Mouse (Mus musculus) heart, postnatal 0 days (tissue): ENCODE data around the gene Tmem248.
"Not testable (repeated sequence)": the region's sequence is repeated elsewhere in the genome, so short reads cannot be mapped to it uniquely, and the experiment has no call there.

ENCODE experiments used
- CTCF ChIP-seq: IDR thresholded peaks from 2 replicates; pipeline ENCODE4 v1.5.1; 2016; ENCODE audit warnings: antibody characterized with exemption, control low read depth, low read depth
- EP300 ChIP-seq: IDR thresholded peaks from 2 replicates; pipeline ENCODE4 v1.6.1; 2016; ENCODE audit warnings: antibody characterized with exemption, low read depth

DNA sequence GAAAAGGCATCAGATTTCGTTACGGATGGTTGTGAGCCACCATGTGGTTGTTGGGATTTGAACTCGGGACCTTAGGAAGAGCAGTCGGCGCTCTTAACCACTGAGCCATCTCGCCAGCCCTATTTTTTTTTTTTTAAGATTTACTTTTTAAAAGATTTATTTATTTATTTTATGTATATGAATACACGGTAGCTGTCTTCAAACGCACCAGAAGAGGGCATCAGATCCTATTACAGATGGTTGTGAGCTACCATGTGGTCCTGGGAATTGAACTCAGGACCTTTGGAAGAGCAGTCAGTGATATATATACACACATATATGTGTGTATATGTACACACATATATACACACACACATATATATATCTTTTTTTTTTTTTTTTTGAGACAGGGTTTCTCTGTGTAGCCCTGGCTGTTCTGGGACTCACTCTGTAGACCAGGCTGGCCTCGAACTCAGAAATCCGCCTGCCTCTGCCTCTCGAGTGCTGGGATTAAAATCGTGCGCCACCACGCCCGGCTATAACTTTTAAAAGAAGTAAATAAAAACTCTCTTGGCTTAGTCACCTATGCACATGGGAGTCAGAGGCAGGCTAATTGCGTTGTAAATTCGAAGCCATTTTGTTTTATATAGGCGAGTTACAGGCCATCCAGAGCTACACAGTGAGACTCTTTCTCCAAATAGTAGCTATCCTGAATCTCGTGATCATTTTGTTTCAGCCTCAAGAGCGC, 39.1 kb downstream of the Tmem248 start:
- TF ChIP-seq CTCF, EP300: not testable (repeated sequence)
